Mouse (Mus musculus): Measurements from ENCODE around the gene Rxfp1. TPM values are rescaled to one million over a fixed set of nuclear protein-coding genes. Genes with fewer than 3 reads are reported as not detected.

The Rxfp1 gene
- not detected for total RNA-seq (2023)

DNA sequence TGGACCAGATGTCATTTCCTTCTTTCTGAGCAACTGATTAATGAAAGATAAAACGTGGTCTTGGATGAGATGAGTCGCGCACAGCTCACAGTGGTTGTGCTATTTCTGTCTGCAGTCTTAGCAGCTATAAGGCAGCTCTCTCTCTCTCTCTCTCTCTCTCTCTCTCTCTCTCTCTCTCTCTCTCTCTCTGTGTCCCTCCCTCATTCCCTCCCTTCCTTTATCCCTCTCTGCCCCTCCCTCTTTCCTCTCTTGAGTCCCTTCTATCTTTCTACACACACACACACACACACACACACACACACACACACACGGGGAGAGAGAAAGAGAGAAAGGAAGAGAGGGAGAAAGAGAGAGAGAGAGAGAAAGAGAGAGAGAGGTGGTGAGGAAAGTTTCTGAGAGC lies at the start of gene Rxfp1:
Rxfp1 (minus strand) TSS at position 101 of the 400 bp plus-strand sequence.

DNA sequence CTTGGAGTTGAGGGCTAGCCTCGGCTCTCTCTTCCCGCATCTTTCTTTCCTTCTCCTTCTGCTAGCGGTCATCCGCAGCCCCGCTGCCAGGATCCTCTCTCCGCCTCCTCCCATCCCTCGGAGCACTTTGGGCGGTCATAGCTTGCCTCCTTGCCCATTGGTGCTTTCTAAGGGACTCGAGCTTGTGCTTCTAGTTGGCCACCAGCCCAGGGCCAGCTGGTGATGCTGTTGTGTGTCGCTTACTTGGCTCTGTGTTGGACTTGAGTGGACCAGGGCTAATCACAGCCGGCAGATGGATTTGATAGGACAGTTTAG lies 108.3 kb downstream of the Rxfp1 start, which contains the start of gene Etfdh:
Etfdh (minus strand) TSS at position 85 of the 315 bp plus-strand sequence.

GRCm38 (mm10) chr3:79628561-79629415 lies 108.9 kb downstream of the Rxfp1 start, which contains the start of gene 4930579G24Rik:
Gene 4930579G24Rik (plus strand): TSS chr3:79629079.

Other genes starting within 250 kb of the Rxfp1 start
- gene Fnip2, start 170.1 kb downstream of the Rxfp1 start, total RNA-seq (2023), result 10 to 100 TPM; 29.0 to 30.5 TPM
- gene Ppid, start 146.5 kb downstream of the Rxfp1 start, total RNA-seq (2023), result 10 to 100 TPM; 42.5 to 43.5 TPM
- gene 4930579G24Rik, start 108.8 kb downstream of the Rxfp1 start, total RNA-seq (2023), result 1 to 10 TPM; 2.6 to 3.0 TPM
- gene Etfdh, start 108.4 kb downstream of the Rxfp1 start, total RNA-seq (2023), result 10 to 100 TPM; 24.0 to 25.4 TPM
- gene Tmem144, start 114.9 kb upstream of the Rxfp1 start, total RNA-seq (2023), result 1 to 10 TPM in 1 of 2 experiments, not detected in 1; 1.3 TPM
- gene Fam198b, start 146.7 kb upstream of the Rxfp1 start, total RNA-seq (2023), result under 1 TPM; 0.18 to 0.37 TPM